In the genomic region with DNA sequence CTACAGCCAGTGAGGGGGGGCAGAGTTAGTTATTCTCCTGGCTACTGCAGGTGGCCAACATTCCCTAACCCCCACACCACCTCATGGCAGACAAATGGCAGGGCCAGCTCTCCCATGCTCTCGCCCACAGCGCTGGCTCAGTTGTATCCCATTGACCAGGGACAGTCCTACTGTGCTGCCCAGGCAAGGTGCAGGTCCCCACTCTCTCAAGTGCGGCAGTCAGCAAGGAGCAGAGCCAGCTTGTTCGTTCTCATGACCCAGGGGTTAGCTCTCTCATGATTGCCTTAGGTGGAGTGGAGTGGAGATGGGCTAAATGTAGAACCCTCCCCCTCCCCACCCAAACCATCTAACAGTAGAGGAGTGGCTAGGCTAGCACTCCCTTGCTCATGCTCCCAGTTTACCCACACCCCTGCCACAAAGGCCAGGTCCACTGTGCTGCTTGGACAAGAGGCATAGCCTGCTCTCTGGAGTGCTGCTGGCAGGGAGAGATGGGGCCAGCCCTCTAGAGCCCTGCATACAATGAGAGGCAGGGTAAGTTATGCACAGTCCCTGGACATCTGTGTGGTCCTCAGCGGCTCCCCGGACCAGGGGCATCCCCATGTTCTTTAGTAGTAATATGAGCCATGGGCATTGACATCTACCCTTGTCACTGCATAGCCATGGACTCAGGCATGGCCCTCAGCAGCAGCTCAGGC, we compare ENCODE assay signal across 18 mouse cellular contexts.
DNase-seq lines count a peak whose midpoint lies in the region; ATAC-seq lines count a peak whose summit lies in the region.
"Had no signal": no experiment of that assay in that cellular context is flagged by ENCODE, and none has a peak within 500 bp of the region (broad histone marks: within the 10 kb centered on the region; RNA-seq: fewer than 3 reads in every experiment).

No protein-coding gene starts in this region.

- 92% methylated on average over 6 of the region's 6 CpGs for WGBS in hindbrain, embryonic 13.5 days
- 89% methylated on average over 6 of the region's 6 CpGs for WGBS in hindbrain, embryonic 16.5 days
- WGBS in embryonic facial prominence, embryonic 12.5 days = 89% methylated on average over 6 of the region's 6 CpGs
- WGBS in embryonic facial prominence, embryonic 13.5 days = 89% methylated on average over 6 of the region's 6 CpGs
- WGBS in midbrain, embryonic 15.5 days = 88% methylated on average over 6 of the region's 6 CpGs

- no peaks in the 10 kb centered on the region for H3K4me1 ChIP-seq in hindbrain, embryonic 13.5 days (replicated peaks)
- H3K4me1 ChIP-seq in hindbrain, embryonic 16.5 days (ENCODE audit: control insufficient read depth, insufficient read depth, low read depth, low read length) = no peaks in the 10 kb centered on the region
- no peaks in the 10 kb centered on the region for H3K4me1 ChIP-seq in embryonic facial prominence, embryonic 12.5 days
- no peaks in the 10 kb centered on the region for H3K4me1 ChIP-seq in embryonic facial prominence, embryonic 13.5 days
- H3K4me1 ChIP-seq in midbrain, embryonic 15.5 days = no peaks in the 10 kb centered on the region
- H3K4me1 ChIP-seq: forebrain, embryonic 10.5 days; heart, embryonic 12.5 days; intestine, embryonic 15.5 days had no signal

- H3K27ac ChIP-seq in hindbrain, embryonic 13.5 days = no peak overlapping the region
- no peak overlapping the region for H3K27ac ChIP-seq in hindbrain, embryonic 16.5 days (ENCODE audit: low read depth, low read length)
- no peak overlapping the region for H3K27ac ChIP-seq in embryonic facial prominence, embryonic 12.5 days
- H3K27ac ChIP-seq in embryonic facial prominence, embryonic 13.5 days = no peak overlapping the region
- H3K27ac ChIP-seq in midbrain, embryonic 15.5 days = no peak overlapping the region
- H3K27ac ChIP-seq: forebrain, embryonic 10.5 days; gastrocnemius, adult 2 months; intestine, embryonic 15.5 days; kidney, postnatal 0 days had no signal

- no peak overlapping the region for H3K4me3 ChIP-seq in hindbrain, embryonic 13.5 days
- no peak overlapping the region for H3K4me3 ChIP-seq in hindbrain, embryonic 16.5 days (ENCODE audit: low read length)
- no peak overlapping the region for H3K4me3 ChIP-seq in embryonic facial prominence, embryonic 12.5 days
- no peak overlapping the region for H3K4me3 ChIP-seq in embryonic facial prominence, embryonic 13.5 days
- H3K4me3 ChIP-seq in midbrain, embryonic 15.5 days = no peak overlapping the region
- H3K4me3 ChIP-seq: forebrain, embryonic 10.5 days; gastrocnemius, adult 2 months; heart, embryonic 12.5 days; intestine, embryonic 15.5 days had no signal

- H3K36me3 ChIP-seq in hindbrain, embryonic 13.5 days = no peaks in the 10 kb centered on the region
- no peaks in the 10 kb centered on the region for H3K36me3 ChIP-seq in hindbrain, embryonic 16.5 days (ENCODE audit: control insufficient read depth, insufficient read depth, low read length)
- no peaks in the 10 kb centered on the region for H3K36me3 ChIP-seq in embryonic facial prominence, embryonic 12.5 days
- no peaks in the 10 kb centered on the region for H3K36me3 ChIP-seq in embryonic facial prominence, embryonic 13.5 days
- H3K36me3 ChIP-seq in midbrain, embryonic 15.5 days (replicated peaks) = no peaks in the 10 kb centered on the region
- H3K36me3 ChIP-seq: forebrain, embryonic 10.5 days; heart, embryonic 12.5 days; intestine, embryonic 15.5 days had no signal

- no peaks in the 10 kb centered on the region for H3K27me3 ChIP-seq in hindbrain, embryonic 13.5 days
- no peaks in the 10 kb centered on the region for H3K27me3 ChIP-seq in hindbrain, embryonic 16.5 days (replicated peaks; ENCODE audit: control insufficient read depth, insufficient read depth, low read length)
- no peaks in the 10 kb centered on the region for H3K27me3 ChIP-seq in embryonic facial prominence, embryonic 12.5 days
- no peaks in the 10 kb centered on the region for H3K27me3 ChIP-seq in embryonic facial prominence, embryonic 13.5 days
- H3K27me3 ChIP-seq in midbrain, embryonic 15.5 days (replicated peaks) = no peaks in the 10 kb centered on the region
- H3K27me3 ChIP-seq: heart, embryonic 12.5 days; intestine, embryonic 15.5 days had no signal

- DNase-seq in retina, embryonic 14.5 days (ENCODE audit: low spot score) = no peak
- no peak for DNase-seq in ovary, postnatal 10 days (ENCODE audit: low spot score)
- DNase-seq: adrenal gland, adult 8-10 months; cerebellum, adult 9-11 months; gastrocnemius, adult 2 months; heart, adult 11 months; heart, postnatal 4 days; liver; lung, postnatal 14 days had no signal

- no peaks in the 10 kb centered on the region for H3K9me3 ChIP-seq in hindbrain, embryonic 13.5 days
- no peaks in the 10 kb centered on the region for H3K9me3 ChIP-seq in hindbrain, embryonic 16.5 days (ENCODE audit: control insufficient read depth, low read length)
- H3K9me3 ChIP-seq in embryonic facial prominence, embryonic 12.5 days = no peaks in the 10 kb centered on the region
- H3K9me3 ChIP-seq in embryonic facial prominence, embryonic 13.5 days = no peaks in the 10 kb centered on the region
- H3K9me3 ChIP-seq in midbrain, embryonic 15.5 days = no peaks in the 10 kb centered on the region
- H3K9me3 ChIP-seq: forebrain, embryonic 10.5 days; heart, embryonic 12.5 days; intestine, embryonic 15.5 days had no signal

- H3K4me2 ChIP-seq in hindbrain, embryonic 13.5 days = no peak overlapping the region
- no peak overlapping the region for H3K4me2 ChIP-seq in hindbrain, embryonic 16.5 days (ENCODE audit: low read length)
- no peak overlapping the region for H3K4me2 ChIP-seq in embryonic facial prominence, embryonic 12.5 days (replicated peaks)
- no peak overlapping the region for H3K4me2 ChIP-seq in embryonic facial prominence, embryonic 13.5 days
- H3K4me2 ChIP-seq in midbrain, embryonic 15.5 days = no peak overlapping the region
- H3K4me2 ChIP-seq: heart, embryonic 12.5 days; intestine, embryonic 15.5 days had no signal

- ATAC-seq in hindbrain, embryonic 13.5 days (ENCODE audit: low FRiP score) = peak; percentile 36; the same call in 1 of the 2 replicates
- ATAC-seq in hindbrain, embryonic 16.5 days = no peak
- ATAC-seq in embryonic facial prominence, embryonic 12.5 days (ENCODE audit: insufficient number of reproducible peaks, insufficient read depth, low FRiP score, low TSS enrichment) = peak; percentile 60
- ATAC-seq in embryonic facial prominence, embryonic 13.5 days (ENCODE audit: insufficient number of reproducible peaks, insufficient read depth, low FRiP score, low TSS enrichment, low read depth) = 0 out of 2 replicates have a peak, but pooled peaks have one; percentile 26
- ATAC-seq in midbrain, embryonic 15.5 days (replicated peaks) = 0 out of 2 replicates have a peak, but pooled peaks have one; percentile 39
- ATAC-seq: intestine, embryonic 15.5 days had no signal

- H3K9ac ChIP-seq in hindbrain, embryonic 13.5 days = no peak overlapping the region
- H3K9ac ChIP-seq in hindbrain, embryonic 16.5 days (ENCODE audit: low read depth, low read length) = no peak overlapping the region
- no peak overlapping the region for H3K9ac ChIP-seq in embryonic facial prominence, embryonic 12.5 days
- no peak overlapping the region for H3K9ac ChIP-seq in embryonic facial prominence, embryonic 13.5 days
- no peak overlapping the region for H3K9ac ChIP-seq in midbrain, embryonic 15.5 days
- H3K9ac ChIP-seq: heart, embryonic 12.5 days; intestine, embryonic 15.5 days had no signal
